Mouse (Mus musculus): Measurements from ENCODE around the gene Osmr. TPM values are rescaled to one million over a fixed set of nuclear protein-coding genes. Genes with fewer than 3 reads are reported as not detected.

Gene Osmr
- polyA plus RNA-seq, 1 experiment from 2014 or later, result 1.8 TPM

DNA sequence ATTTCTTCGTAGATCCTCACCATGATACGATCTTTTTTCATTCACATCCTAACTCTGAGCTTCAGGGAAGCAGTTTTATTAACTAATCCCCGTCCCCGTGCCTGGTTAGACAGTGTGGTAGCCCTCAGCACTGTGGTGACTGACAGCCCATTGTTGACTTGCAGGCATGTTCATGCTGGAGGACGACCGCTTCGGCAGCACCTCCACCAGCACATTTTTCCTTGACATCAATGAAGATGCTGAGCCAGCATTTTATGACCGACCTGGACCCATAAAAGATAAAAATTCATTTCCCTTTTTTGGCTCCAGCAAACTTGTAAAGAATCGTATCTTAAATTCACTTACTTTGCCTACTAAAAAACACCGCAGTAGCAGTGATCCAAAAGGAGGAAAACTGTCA is 88.6 kb downstream of the Osmr start:
- no peak for ATAC-seq (ENCODE audit: low FRiP score, low TSS enrichment)
- Histone ChIP-seq H3K4me1 (ENCODE audit: control insufficient read depth, insufficient read depth, low read length) (no peaks in the 10 kb centered on the region), H3K4me3 (replicated peaks; ENCODE audit: low read depth, low read length) (no peak overlapping the region), H3K27ac (replicated peaks; ENCODE audit: low read depth, low read length) (no peak overlapping the region), H3K36me3 (ENCODE audit: control insufficient read depth, insufficient read depth, low read length) (peaks cover 89% of the 10 kb centered on the region), H3K27me3 (ENCODE audit: control insufficient read depth, insufficient read depth, low read length) (no peaks in the 10 kb centered on the region), H3K4me2 (ENCODE audit: low read length) (no peak overlapping the region), H3K9ac (replicated peaks; ENCODE audit: low read length) (no peak overlapping the region), H3K9me3 (ENCODE audit: control insufficient read depth, low read length) (no peaks in the 10 kb centered on the region)
- DNase-seq, result no peak
- WGBS, result 91% methylated on average over 10 of the region's 10 CpGs

- no peaks in the 10 kb centered on the region for H3K27me3 ChIP-seq (ENCODE audit: control insufficient read depth, insufficient read depth, low read length)
- no peaks in the 10 kb centered on the region for H3K4me1 ChIP-seq (ENCODE audit: control insufficient read depth, insufficient read depth, low read length)
- DNase-seq, result no peak
- H3K36me3 ChIP-seq (ENCODE audit: control insufficient read depth, insufficient read depth, low read length), result peaks cover 75% of the 10 kb centered on the region
- no peak overlapping the region for H3K9ac ChIP-seq (replicated peaks; ENCODE audit: low read length)
- ATAC-seq (ENCODE audit: low FRiP score, low TSS enrichment), result no peak
- H3K27ac ChIP-seq (replicated peaks; ENCODE audit: low read depth, low read length), result no peak overlapping the region
- WGBS, result 92% methylated on average over 3 of the region's 3 CpGs
- H3K9me3 ChIP-seq (ENCODE audit: control insufficient read depth, low read length), result no peaks in the 10 kb centered on the region
- H3K4me3 ChIP-seq (replicated peaks; ENCODE audit: low read depth, low read length), result no peak overlapping the region
- no peak overlapping the region for H3K4me2 ChIP-seq (ENCODE audit: low read length)
These were observed 102.5 kb downstream of the Osmr start for GRCm38 (mm10) chr15:6772265-6772664.

Other genes starting within 250 kb of the Osmr start
- 43.9 and 59.1 TPM in 2 replicates for gene Rictor, start 166.6 kb downstream of the Osmr start, polyA plus RNA-seq (2014; fragmentation: Nextera tagmentation; extraction: Ambion mirVana)
- gene Lifr, start 215.6 kb upstream of the Osmr start, polyA plus RNA-seq (2014; fragmentation: Nextera tagmentation; extraction: Ambion mirVana), result 11.8 and 17.5 TPM in 2 replicates